Mouse (Mus musculus): ENCODE measurements around the gene Ddx39b.

DNA sequence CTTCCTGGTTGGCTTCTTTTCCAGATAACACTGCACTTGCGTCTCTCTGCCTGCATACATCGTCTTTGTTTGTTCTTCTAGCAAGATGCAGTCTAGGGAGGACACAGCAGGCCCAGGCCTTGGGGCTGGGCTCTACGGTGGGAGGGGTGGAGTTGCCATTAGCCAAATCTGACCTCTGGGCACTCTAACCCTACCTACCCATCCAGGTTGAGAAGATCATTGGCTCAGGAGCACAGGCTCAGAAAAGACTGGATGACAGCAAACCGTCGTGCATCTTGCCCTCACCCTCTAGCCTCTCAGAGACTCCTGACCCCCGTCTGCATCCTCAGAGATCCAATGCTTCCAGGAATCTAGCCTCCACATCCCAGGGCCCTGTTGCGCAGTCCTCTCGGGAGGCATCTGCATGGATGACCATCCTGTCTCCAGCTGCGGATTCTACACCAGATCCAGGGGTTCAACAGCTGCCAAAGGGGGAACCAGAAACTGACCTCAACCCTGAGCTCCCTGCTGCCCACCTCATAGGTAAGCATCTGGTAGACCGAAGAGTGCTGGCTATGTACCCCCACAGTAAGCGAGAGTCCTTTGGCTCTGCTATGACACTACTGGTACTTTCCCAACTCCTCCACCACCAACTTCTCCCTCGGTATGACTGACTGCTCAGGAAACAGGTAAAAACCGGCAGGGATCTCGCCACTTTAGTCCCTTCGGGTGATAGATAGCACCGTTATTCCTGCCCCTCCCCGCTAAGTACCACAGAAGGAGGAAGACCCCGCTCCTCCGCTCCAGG is 46.5 kb upstream of the Ddx39b start:
- TF ChIP-seq POLR2A (IDR thresholded peaks at IDR 0.05; ENCODE audit: low read depth, low read length) (0 out of 2 replicates have a peak, but pooled peaks have one; percentile 5), CTCF (IDR thresholded peaks at IDR 0.05; ENCODE audit: extremely low read depth, insufficient read depth, insufficient read length, insufficient replicate concordance) (no peak)

All from spleen, adult 2 months (tissue).